Mouse (Mus musculus) right cerebral cortex, adult 2 months (tissue): ENCODE measurements around the gene Spc24.
"Not testable (repeated sequence)": the region's sequence is repeated elsewhere in the genome, so short reads cannot be mapped to it uniquely, and the experiment has no call there.

Source experiments
- DNase-seq, 2 experiments: peaks; one replicate each; pipeline ENCODE4 v3.0.0; 2021 to 2022; ENCODE audit warnings: low spot score in 2 of 2

Spc24 gene

DNA sequence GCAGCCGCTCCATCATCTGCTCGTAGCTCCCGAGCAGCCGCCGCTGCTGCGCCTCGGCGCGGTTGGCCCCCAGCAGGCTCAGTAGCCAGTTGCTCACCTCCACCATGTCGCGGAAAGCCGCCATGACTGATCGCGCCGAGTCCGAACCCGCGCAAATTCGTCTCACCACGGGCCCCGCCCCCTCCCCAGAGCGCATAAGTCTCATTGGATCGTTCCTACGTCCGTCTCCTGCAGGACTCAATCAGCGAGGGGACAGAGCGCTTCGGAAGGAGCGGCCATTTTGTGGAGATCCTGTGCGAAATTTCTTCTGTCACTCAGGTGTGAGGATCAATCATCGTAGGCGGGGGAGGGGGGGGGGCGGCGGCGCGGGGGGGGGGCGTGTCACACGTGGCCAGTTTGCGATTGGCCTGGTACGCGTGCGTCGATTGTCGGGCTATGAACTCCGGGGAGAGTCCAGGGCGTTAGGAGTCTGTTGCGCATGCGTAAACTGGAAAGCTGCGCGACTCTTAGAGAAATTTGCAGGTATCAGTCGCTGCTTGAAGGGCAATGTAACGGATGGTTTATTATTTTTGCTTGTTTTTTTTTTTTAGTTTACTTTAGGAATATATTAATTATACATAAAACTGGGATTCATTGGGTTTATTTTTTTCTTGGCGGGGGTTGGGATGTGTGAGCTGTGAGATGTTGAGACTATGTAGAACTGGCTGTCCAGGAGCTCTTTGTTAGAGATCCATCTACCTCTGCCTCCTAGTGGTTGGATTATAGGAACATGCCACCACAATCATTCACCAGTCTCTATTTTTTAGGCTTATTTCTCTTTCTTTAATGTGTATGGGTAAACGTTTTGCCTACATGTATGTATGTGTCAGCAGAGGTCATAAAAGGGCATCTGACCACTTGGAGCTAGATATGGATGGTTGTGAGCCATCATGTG is at the start of gene Spc24:
Gene Spc24, minus strand, starts transcription at position 149 of the 934 bp plus-strand sequence.
- peak; percentile 95 to 97 for DNase-seq

DNA sequence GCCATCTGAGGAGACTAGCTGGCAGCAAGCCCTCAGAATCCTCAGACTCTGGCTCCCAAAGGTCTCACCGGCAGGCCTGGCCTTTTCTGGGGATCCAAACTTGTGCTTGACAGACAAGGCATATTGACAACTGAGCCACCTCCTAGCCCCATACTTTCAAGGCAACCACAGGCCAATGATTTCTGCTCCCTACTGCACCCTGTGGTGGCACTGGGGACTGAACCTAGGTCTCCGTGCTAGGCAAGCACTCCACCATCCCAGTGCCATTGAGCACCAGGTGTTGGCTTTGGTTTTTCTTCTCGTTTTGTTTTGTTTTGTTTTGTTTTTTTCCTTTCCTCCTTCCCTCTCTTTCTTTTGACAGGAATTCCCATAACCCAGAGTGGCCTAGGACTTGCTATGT is 48.5 kb upstream of the Spc24 start:
- DNase-seq: no peak

DNA sequence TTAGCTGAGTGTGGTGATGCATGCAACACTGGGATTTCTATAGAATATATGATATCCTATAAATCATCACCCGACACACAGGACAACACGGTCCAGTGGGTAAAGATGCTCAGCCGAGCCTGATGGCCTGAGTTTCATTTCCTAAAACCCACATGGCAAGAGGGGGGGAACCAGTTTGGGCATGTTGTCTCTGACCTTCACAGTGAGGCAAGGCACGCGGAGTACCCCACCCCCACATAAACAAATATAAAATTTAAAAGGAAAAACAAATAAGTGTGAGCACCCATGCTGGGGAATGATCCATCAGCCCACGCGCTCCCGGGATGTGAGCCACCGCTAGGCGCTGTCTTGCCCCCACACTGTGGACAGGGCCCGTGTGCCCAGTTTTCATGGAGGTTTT is 46.9 kb upstream of the Spc24 start:
- DNase-seq: peak; percentile 8 to 28

GRCm38 (mm10) chr9:21806363-21806762 is 46.3 kb upstream of the Spc24 start:
- no peak for DNase-seq

GRCm38 (mm10) chr9:21803986-21804644 is 44.0 kb upstream of the Spc24 start:
- DNase-seq: peak; percentile 82 to 87

DNA sequence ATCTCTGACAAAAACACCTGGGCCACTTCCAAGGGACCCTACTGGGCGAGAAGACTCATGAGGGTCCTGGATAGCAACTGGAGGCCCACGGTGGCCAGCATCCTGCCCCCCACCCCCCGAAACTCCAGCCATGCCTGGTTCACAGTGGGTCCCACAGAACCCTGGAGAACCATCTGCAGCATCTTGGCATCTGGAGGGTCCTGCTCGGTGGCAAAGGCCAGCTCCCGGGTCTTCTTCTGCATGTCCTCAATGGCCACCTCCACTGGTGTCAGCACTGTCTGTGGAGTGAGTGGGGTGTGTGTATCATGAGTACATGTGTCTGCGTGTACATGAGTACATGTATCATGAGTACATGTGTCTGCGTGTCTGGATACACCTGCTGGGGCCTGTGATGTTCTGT is 41.5 kb upstream of the Spc24 start:
- no peak for DNase-seq

DNA sequence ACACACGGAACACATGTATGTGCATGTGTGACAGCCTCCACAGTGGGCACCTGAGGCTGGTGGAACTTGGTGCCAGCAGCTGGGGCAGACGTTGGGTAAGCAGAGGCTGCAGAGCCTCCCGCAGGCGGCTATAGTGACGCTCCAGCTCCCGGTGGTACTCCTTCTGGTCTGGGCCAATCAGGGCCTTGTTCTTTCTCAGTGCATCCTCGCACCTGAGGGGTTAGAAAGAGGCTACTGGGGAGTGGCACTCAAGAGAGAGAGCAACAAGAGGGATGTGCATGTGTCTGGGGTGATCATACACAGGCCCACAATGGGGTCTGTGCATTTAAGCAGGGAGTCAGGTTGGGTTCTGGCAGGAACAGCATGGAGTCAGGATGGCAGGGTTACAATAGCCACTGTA is 41.0 kb upstream of the Spc24 start:
- DNase-seq: no peak

DNA sequence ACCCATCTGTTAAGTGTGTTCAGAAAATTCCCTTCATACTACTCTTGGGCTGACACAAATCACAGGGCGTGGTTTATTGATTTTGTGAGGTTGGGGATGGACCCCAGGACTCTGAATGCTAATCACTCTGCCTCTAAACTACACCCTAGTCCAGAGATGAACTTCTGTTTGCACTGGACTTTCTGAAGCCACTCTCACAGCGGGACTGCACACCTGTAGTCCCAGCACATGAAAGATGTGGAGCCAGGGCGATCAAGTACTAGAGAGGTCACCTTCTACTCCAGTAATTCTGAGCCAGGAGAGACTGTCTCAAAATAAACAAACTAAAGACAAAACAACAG is 38.9 kb upstream of the Spc24 start:
- no peak for DNase-seq

GRCm38 (mm10) chr9:21798345-21799009 is 38.4 kb upstream of the Spc24 start, which contains the start of gene Kank2:
Gene Kank2, minus strand, starts transcription at chr9:21798744.
- peak; percentile 40 to 67 for DNase-seq

DNA sequence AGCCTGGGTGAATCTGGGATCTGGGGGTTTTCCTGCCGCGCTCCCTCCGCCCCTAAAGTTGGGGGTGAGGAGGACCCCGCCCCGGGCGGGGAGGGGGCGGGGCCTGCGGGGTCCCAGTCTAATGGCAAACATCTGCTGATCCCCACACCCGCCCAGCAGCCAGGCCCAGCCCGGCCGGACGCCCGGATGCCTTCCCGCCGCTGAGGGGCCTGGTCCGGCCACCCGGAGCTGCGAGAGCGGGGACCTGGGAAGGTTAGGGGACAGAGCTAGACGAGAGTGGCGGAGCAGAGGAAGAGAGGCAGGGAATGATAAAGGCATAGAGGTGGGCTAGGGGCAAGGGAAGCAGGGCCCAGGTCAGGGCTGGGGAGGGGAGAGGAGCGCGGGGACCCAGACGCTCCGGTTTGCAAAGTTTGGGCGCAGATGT is 37.8 kb upstream of the Spc24 start:
- DNase-seq: no peak

GRCm38 (mm10) chr9:21796919-21797318 is 36.8 kb upstream of the Spc24 start:
- no peak for DNase-seq

DNA sequence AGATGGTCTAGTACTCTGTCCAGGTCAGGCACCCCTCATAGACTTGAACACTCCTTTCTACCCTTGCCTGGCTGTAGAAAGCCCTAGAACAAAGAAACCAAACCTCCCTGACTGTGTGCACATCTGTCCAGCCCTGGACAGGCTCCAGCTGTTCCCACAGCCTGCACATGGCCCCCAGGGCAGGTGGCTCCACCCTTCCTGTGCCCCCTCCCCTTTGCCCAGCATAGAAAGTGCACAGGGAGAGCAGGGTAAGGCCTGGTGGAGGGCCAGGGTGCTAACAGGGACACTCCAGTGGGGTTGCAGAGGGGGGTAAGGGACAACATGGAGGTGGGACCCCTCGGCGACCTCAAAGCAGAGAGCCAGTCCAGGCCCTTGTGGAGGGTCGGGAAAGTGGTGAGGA is 36.2 kb upstream of the Spc24 start:
- no peak for DNase-seq

DNA sequence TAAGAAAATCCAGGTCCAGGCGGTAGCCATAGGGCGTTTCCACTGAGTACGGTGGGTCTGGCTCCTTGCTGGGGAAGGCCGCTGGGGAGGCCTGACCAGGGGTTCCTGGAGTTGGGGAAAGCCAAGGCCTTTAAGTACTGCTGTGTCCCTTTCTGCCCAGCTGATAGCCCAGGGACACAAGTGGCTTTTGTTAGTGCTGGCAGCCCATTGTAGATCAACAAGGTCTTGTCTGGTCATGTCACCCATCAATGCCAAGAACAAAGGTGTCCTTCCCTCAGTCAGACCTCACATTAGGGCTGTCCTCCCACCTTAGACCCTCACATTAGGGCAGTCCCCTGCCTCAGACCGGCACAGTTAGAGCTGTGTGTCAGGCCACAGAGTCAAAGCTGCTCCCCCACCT is 35.5 kb upstream of the Spc24 start:
- DNase-seq: no peak

DNA sequence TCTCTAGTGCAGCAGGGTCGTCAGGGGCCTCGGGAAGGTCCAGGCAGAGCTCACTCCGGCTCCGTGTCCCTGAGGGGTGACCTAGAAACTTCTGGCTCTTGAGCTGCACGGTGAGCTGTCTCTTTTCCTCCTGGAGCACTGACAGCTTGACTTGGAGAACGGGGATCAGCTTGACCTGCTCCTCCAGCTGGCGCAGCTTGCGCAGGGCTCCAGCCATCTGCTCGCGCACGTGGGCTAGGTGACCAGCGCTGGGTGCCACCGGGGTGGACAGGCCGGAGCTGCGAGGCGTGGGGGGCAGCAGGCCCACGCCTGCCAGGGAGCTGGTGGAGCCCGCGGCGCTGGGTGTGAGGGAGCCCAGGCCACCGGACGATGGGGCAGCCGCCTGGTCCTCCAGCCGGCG is 34.8 kb upstream of the Spc24 start:
- no peak for DNase-seq

GRCm38 (mm10) chr9:21794344-21794834 is 34.3 kb upstream of the Spc24 start:
- no peak for DNase-seq

DNA sequence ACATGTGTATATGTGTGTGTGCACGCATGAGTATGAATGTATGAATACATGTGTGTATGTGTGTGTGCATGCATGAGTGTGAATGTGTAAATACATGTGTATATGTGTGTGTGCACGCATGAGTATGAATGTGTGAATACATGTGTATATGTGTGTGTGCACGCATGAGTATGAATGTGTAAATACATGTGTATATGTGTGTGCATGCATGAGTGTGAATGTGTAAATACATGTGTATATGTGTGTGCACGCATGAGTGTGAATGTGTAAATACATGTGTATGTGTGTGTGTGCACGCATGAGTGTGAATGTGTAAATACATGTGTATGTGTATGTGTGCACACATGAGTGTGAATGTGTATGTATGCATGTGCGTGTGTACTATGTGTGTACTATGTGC is 33.4 kb upstream of the Spc24 start:
- DNase-seq: not testable (repeated sequence)

DNA sequence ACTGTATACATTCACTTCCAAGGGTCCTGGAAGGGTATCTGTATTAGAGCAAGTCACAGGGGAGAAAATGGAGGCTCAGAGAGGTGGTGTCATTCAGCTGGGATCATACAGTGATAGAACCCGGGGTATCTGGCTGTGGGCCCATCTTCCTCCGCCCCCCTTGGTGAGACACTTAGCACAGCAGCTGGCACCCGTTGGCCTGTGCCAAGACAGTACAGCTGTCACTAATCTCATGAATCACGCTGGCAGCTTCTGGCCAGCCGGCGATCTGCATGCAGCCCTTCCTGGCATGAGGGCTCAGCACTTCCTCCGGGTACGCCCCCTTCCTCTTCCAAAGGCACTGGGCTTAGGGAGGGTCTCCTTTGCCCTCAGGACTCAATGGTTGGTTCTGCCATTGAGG is 32.5 kb upstream of the Spc24 start:
- peak; percentile 56 to 57 for DNase-seq

DNA sequence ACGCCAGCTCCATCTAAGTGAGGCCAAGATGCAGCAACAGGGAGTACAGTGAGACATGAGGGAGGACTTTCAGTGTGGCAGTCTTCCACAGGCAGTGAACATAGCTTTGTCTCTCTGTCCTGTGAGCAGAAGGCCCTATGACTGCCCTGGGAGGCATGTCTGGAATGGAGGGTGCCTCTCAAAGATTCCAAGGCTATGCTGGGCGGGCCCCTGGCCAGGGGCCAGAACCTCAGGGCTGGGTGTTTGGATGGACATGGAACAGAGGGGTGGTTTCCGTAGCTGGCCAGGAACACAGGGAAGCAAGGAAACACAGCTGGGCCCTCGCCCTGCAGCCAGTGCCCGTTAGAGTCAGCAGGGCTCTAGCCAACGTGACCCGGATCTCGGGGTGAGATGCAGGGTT is 31.8 kb upstream of the Spc24 start:
- no peak for DNase-seq

GRCm38 (mm10) chr9:21788234-21788633 is 28.1 kb upstream of the Spc24 start:
- DNase-seq: no peak

DNA sequence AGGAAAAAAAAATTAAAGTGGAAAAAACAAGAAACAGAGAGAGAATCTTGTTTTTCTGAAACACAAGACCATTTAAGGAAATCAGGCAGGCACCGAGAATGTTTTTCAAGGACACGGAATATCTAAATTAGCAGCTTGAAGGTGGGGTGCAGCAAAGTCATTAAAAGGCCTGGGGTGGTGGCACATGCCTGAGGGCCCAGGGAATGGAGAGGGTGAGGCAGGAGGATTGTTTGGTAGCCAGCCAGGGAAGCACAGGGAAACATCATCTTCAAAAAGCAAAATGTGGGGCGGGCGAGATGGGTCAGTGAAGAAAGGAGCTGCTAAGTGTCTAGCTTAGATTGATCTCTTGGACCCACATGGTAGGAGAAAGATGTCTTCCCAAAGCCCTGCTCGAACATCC is 27.6 kb upstream of the Spc24 start:
- no peak for DNase-seq

GRCm38 (mm10) chr9:21786906-21787305 is 26.8 kb upstream of the Spc24 start:
- peak; percentile 40 to 63 for DNase-seq

GRCm38 (mm10) chr9:21786309-21786708 is 26.2 kb upstream of the Spc24 start:
- DNase-seq: not testable (repeated sequence)
